Mouse (Mus musculus) heart, embryonic 14.5 days (tissue): ENCODE results near the gene 6820408C15Rik. TPM values are rescaled to one million over a fixed set of nuclear protein-coding genes. Genes with fewer than 3 reads are reported as not detected.

Source experiments
- ATAC-seq: fragments of 200-750 bp; cut with Nextera tagmentation; 2 replicates; pipeline ENCODE4 v1.8.0; 2017; ENCODE audit warnings: low read depth, moderate TSS enrichment; ENCODE audit not compliant: insufficient number of reproducible peaks, insufficient read depth, low FRiP score
- H3K27ac ChIP-seq, 2 experiments: fragments of 200-500 bp in 1 of 2; fragments of 300-500 bp in 1 of 2; sonication (generic) in 1 of 2; replicated peaks in 1 of 2; 2 replicates each; pipeline ENCODE4 v1.5.1; 2012 to 2014; ENCODE audit warnings: low read depth in 2 of 2, low read length in 2 of 2, control low read depth in 1 of 2, mild to moderate bottlenecking in 1 of 2, mixed read lengths in 1 of 2; ENCODE audit not compliant: control insufficient read depth in 1 of 2, insufficient read depth in 1 of 2
- H3K27me3 ChIP-seq: fragments of 300-500 bp; sonication (generic); 2 replicates; pipeline ENCODE4 v1.6.1; 2014; ENCODE audit warnings: mild to moderate bottlenecking, low read length, control low read depth; ENCODE audit not compliant: control insufficient read depth, insufficient read depth
- H3K36me3 ChIP-seq: fragments of 300-500 bp; sonication (generic); 2 replicates; pipeline ENCODE4 v1.6.1; 2014; ENCODE audit warnings: mild to moderate bottlenecking, control low read depth, low read length, mixed read lengths; ENCODE audit not compliant: control insufficient read depth, insufficient read depth
- H3K4me1 ChIP-seq, 2 experiments: fragments of 200-500 bp in 1 of 2; fragments of 300-500 bp in 1 of 2; sonication (generic) in 1 of 2; 2 replicates each; pipeline ENCODE4 v1.6.1; 2012 to 2014; ENCODE audit warnings: low read length in 2 of 2, control low read depth in 1 of 2, mixed read lengths in 1 of 2; ENCODE audit not compliant: control insufficient read depth in 2 of 2, insufficient read depth in 2 of 2
- H3K4me2 ChIP-seq: fragments of 300-500 bp; sonication (generic); 2 replicates; pipeline ENCODE4 v1.6.1; 2014; ENCODE audit warnings: mild to moderate bottlenecking, low read length
- H3K4me3 ChIP-seq, 2 experiments: fragments of 200-500 bp in 1 of 2; fragments of 300-500 bp in 1 of 2; sonication (generic) in 1 of 2; 2 replicates each; pipeline ENCODE4 v1.5.1; 2012 to 2014; ENCODE audit warnings: low read length in 2 of 2, mild to moderate bottlenecking in 2 of 2, control low read depth in 1 of 2, low read depth in 1 of 2, moderate library complexity in 1 of 2; ENCODE audit not compliant: control insufficient read depth in 1 of 2, insufficient read depth in 1 of 2
- H3K9ac ChIP-seq: fragments of 300-500 bp; sonication (generic); 2 replicates; pipeline ENCODE4 v1.6.1; 2014; ENCODE audit warnings: mild to moderate bottlenecking, low read length
- H3K9me3 ChIP-seq: fragments of 300-500 bp; sonication (generic); 2 replicates; pipeline ENCODE4 v1.6.1; 2016; ENCODE audit warnings: low read length, control low read depth; ENCODE audit not compliant: control insufficient read depth
- WGBS: fragments of 180-500 bp; shearing (Covaris S2); extraction: QIAGEN DNeasy Blood & Tissue Kit; methylation state at CpG from one replicate; pipeline ENCODE4 v1.1.7; 2014; 5-methylcytosine and 5-hydroxymethylcytosine counted together
- polyA plus RNA-seq: library from polyadenylated mRNA; unstranded; fragments of >200 nt; fragmentation: Nextera tagmentation; extraction: Ambion mirVana; gene quantifications from 2 replicates; pipeline ENCODE4 v1.2.1, GENCODE M21; 2014

6820408C15Rik gene
- polyA plus RNA-seq, 1 experiment from 2014 or later: 1.8 TPM

DNA sequence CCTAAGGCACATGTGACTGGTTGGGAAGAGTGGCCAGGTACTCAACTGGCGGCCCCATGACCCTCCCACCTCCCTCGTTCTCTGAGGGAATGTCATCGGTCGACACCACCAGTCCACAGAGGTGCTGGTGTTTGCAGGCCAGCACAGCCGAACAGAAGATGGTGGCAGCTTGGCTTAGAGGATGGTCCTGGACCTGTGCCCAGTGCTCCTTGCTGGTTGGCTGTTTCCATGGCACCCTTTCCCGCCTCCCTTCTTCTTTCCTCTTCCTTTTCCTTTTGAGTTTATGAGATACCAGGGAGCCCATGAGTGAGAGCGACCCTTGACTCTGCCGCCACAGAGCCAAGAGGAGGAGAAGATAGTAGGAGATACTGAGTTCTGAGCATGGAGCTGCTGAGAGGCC lies 27.9 kb downstream of the 6820408C15Rik start:
- Histone ChIP-seq H3K36me3 (no peaks in the 10 kb centered on the region), H3K9ac (no peak overlapping the region), H3K4me2 (no peak overlapping the region), H3K4me3 (no peak overlapping the region), H3K4me1 (peaks cover 12 to 22% of the 10 kb centered on the region in 2 experiments), H3K9me3 (no peaks in the 10 kb centered on the region), H3K27me3 (no peaks in the 10 kb centered on the region), H3K27ac (no peak overlapping the region)
- WGBS: 77% methylated on average over 8 of the region's 8 CpGs
- ATAC-seq: no peak

DNA sequence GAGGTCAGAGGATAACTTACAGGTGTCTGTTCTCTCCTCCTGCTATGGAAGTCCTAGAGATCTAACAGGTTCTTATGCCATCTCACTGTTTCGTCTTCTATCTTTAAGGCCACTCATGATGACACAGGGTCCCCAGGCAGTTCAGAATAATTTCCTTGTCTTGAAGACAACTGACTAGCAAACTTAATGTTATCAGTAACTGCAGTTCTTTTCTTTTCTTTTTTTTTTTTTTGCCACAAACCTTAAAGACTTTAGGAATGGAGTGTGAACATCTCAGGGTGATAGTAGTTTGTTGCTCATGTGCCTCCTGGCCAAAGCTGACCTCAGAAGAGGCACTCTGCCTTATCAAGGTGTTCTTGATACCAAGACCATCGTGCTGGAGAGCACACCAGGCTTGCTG lies 31.3 kb downstream of the 6820408C15Rik start:
- H3K27ac ChIP-seq: no peak overlapping the region
- H3K4me2 ChIP-seq: no peak overlapping the region
- no peak for ATAC-seq
- H3K36me3 ChIP-seq: no peaks in the 10 kb centered on the region
- H3K9me3 ChIP-seq: no peaks in the 10 kb centered on the region
- WGBS: 36% methylated on average over 2 of the region's 2 CpGs
- peaks cover 12 to 22% of the 10 kb centered on the region in 2 experiments for H3K4me1 ChIP-seq
- no peak overlapping the region for H3K4me3 ChIP-seq
- no peaks in the 10 kb centered on the region for H3K27me3 ChIP-seq
- no peak overlapping the region for H3K9ac ChIP-seq

DNA sequence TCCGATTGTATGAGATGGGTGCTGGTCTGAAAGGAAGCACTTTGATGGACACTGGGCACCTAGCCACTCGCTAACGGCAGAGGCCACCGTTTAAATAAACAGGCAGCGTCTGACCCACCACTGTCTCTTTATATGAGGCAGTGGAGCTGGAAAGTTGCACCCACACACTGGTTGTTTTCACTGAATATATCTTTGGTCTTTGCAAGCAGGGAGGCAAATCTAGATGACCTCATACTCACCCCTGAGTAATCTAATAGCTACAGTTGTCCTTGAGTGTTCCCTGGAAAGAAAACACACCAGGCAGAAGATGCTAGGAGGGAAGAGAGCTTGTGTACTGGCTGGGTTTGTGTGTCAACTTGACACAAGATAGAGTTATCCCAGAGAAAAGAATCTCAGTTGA lies 32.1 kb downstream of the 6820408C15Rik start:
- Histone ChIP-seq H3K9ac (peak overlapping the region; percentile 30; the same call in 1 of the 2 replicates), H3K36me3 (no peaks in the 10 kb centered on the region), H3K4me3 (no peak overlapping the region), H3K27me3 (no peaks in the 10 kb centered on the region), H3K27ac (0 out of 4 replicates have a peak overlapping the region, but pooled peaks of 1 of the 2 experiments have one; percentile 6), H3K4me2 (no peak overlapping the region), H3K4me1 (peaks cover 12 to 22% of the 10 kb centered on the region in 2 experiments), H3K9me3 (no peaks in the 10 kb centered on the region)
- 17% methylated on average over 5 of the region's 5 CpGs for WGBS
- ATAC-seq: no peak

DNA sequence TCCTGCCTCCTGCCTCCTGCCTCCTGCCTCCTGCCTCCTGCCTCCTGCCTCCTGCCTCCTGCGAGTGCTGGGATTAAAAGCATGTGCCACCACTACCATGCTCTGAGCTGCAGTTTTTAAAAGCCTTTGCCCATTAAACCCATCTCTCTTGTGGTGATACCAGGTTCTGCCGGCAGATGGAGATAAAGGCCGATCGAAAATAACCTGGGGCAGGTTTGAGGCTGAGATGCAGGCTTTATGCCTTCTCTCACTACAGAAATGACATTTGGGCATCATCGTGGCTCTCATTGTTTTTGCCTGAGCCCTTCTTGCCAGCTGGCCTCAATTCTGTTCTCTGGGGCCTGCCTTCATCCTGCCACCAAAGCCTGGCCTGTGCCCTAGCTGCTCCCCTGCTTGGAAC lies 34.9 kb downstream of the 6820408C15Rik start:
- 9% methylated on average over 5 of the region's 5 CpGs for WGBS
- no peak for ATAC-seq
- Histone ChIP-seq H3K27ac (no peak overlapping the region), H3K27me3 (no peaks in the 10 kb centered on the region), H3K9ac (no peak overlapping the region), H3K4me3 (no peak overlapping the region), H3K4me1 (peaks cover 13 to 24% of the 10 kb centered on the region in 2 experiments), H3K9me3 (no peaks in the 10 kb centered on the region), H3K36me3 (no peaks in the 10 kb centered on the region), H3K4me2 (no peak overlapping the region)

DNA sequence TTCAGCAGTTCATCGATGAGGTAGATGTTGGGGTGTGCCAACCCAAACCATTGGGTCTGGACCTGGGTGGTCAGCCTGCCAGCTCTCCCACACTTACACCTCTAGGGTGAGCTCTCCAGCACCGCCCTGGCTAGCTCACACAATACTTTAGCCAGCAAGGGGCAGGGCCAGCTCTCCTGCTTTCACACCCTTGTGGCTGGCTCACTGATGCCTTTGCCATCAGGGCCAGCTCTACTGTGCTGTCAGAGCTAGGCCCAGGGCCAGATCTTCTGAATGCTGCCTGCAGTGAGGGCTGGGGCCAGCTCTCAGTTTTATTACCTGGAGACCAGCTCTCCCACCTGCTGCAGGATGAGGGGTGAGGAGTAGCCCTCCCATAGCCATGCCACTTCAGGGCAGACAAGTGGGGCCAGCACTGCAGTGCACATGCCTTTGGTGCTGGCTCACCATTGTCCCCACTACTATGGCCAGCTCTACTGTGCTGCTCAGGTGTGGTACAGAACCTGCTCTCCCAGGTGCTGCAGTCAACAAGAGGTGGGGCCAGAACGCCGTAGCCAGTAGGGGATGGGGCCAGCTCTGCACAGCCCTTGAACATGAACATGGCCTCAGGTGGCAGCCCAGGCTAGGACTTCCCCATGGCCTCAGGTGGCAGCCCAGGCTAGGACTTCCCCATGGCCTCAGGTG lies 36.9 kb downstream of the 6820408C15Rik start:
- no peak for ATAC-seq
- H3K9ac ChIP-seq: no peak overlapping the region
- WGBS: 77% methylated on average over 4 of the region's 4 CpGs

DNA sequence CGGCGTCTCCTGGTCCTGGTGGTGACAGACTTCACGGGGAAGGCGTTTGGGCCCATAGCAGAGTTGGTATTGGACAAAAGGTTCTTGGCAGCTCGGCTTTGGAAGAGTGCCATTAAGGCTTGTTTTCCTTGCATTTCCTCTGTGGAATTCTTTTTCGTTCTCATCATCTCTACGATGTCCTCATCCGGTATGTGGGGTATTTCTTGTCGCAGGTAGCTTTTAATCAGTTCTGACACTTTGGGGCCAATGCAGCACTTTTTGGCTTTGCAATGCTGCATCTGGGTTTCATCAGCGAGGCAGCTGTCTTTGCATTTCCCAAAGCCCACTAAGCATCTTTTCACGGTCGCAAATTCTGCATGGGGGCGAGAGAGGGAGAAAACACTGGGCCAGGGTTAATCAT lies 43.9 kb downstream of the 6820408C15Rik start:
- Histone ChIP-seq H3K4me2 (no peak overlapping the region), H3K9ac (no peak overlapping the region), H3K4me1 (peaks cover 2 to 3% of the 10 kb centered on the region in 2 experiments; a peak in 2 of 4 replicates), H3K36me3 (no peaks in the 10 kb centered on the region), H3K27ac (no peak overlapping the region), H3K9me3 (no peaks in the 10 kb centered on the region), H3K4me3 (no peak overlapping the region), H3K27me3 (no peaks in the 10 kb centered on the region)
- WGBS: 50% methylated on average over 13 of the region's 13 CpGs
- no peak for ATAC-seq

More for the DNA sequence above, 36.9 kb downstream of the 6820408C15Rik start:
- H3K27ac ChIP-seq: no peak overlapping the region
- H3K27me3 ChIP-seq: no peaks in the 10 kb centered on the region
- no peaks in the 10 kb centered on the region for H3K36me3 ChIP-seq
- no peak overlapping the region for H3K4me3 ChIP-seq
- no peaks in the 10 kb centered on the region for H3K9me3 ChIP-seq
- no peak overlapping the region for H3K4me2 ChIP-seq
- peaks cover 7 to 16% of the 10 kb centered on the region in 2 experiments for H3K4me1 ChIP-seq

DNA sequence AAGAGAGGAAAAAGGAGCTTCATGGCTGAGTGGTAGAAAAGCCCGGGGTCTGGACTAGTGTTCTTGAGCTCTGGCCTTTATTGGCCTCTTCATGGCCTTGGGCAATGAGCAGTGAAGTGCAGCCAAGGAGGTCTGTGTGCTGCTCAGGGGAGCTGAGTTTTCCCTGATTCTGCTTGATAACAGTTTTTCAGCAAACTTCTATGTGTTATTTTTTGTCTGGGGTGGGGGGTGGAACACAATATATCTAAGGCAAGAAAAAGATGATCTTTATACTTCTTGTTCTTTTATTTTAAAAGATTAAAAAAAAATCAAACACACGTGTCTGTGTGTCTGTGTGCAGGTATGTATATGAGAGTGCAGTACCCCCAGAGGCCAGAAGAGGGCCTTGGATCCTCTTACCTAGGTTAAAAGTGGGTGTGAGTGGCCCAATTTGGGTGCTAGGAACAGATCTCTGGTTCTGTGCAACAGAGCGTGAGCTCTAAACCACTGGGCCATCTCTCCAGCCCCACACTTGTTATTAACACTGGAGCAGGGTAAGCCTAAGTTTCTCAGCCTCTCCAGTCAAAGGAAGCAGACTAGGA lies 49.3 kb downstream of the 6820408C15Rik start, which contains the start of gene Defb23:
TSS of gene Defb23 (minus strand) at position 51 of the 581 bp plus-strand sequence.
- 87% methylated on average over 3 of the region's 3 CpGs for WGBS
- ATAC-seq: no peak
- Histone ChIP-seq H3K27me3 (no peaks in the 10 kb centered on the region), H3K36me3 (no peaks in the 10 kb centered on the region), H3K4me3 (no peak within 1 kb of the TSS), H3K4me2 (no peak within 1 kb of the TSS), H3K9ac (no peak within 1 kb of the TSS), H3K27ac (no peak within 1 kb of the TSS), H3K4me1 (no peaks in the 10 kb centered on the region), H3K9me3 (peaks cover 3% of the 10 kb centered on the region; the same call in 1 of the 2 replicates)
